Comparison of ENCODE assay signal across 17 mouse cellular contexts in the genomic region with DNA sequence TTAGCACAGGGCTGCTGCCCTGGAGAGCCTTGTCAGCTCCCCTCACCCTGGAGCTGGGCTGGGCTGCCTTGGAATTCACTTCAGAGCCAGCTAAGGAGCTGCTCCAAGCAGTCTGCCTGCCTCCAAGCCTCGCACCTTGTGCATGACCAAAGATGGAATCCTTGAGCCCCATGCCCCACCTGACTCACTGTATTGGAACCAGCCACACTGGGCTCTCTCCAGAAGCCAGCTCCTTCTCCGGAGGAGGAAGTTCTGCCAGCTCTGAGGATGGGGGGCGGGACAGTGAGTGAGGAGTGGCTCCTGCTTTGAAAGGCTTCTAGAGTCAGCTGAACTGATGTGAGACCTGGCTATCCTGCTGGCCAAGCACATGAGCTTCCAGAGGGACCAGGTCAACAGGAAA. TPM values are rescaled to one million over a fixed set of nuclear protein-coding genes. Genes with fewer than 3 reads are reported as not detected.
DNase-seq lines count a peak whose midpoint lies in the region; ATAC-seq and TF ChIP-seq lines count a peak whose summit lies in the region.
"Had no signal": no experiment of that assay in that cellular context is flagged by ENCODE, and none has a peak within 500 bp of the region (broad histone marks: within the 10 kb centered on the region; RNA-seq: fewer than 3 reads in every experiment).

No protein-coding gene starts in this region.

- H3K4me2 ChIP-seq in embryonic facial prominence, embryonic 15.5 days (replicated peaks) = no peak overlapping the region
- no peak overlapping the region for H3K4me2 ChIP-seq in forebrain, postnatal 0 days (ENCODE audit: low read depth)
- H3K4me2 ChIP-seq: midbrain, embryonic 12.5 days; neural tube, embryonic 13.5 days had no signal

- H3K9me3 ChIP-seq in embryonic facial prominence, embryonic 15.5 days (replicated peaks) = no peaks in the 10 kb centered on the region
- no peaks in the 10 kb centered on the region for H3K9me3 ChIP-seq in embryonic facial prominence, embryonic 10.5 days
- no peaks in the 10 kb centered on the region for H3K9me3 ChIP-seq in forebrain, postnatal 0 days (ENCODE audit: low read length)
- H3K9me3 ChIP-seq: midbrain, embryonic 12.5 days; neural tube, embryonic 13.5 days had no signal

- H3K9ac ChIP-seq in embryonic facial prominence, embryonic 15.5 days = no peak overlapping the region
- no peak overlapping the region for H3K9ac ChIP-seq in forebrain, postnatal 0 days
- H3K9ac ChIP-seq: midbrain, embryonic 12.5 days; neural tube, embryonic 13.5 days had no signal

- no peak overlapping the region for H3K4me3 ChIP-seq in embryonic facial prominence, embryonic 15.5 days (replicated peaks)
- no peak overlapping the region for H3K4me3 ChIP-seq in embryonic facial prominence, embryonic 10.5 days
- no peak overlapping the region for H3K4me3 ChIP-seq in testis, adult 2 months (ENCODE audit: control insufficient read depth, low read depth, low read length)
- H3K4me3 ChIP-seq in forebrain, postnatal 0 days (ENCODE audit: low read depth, low read length) = no peak overlapping the region
- H3K4me3 ChIP-seq: heart, adult 2 months; midbrain, embryonic 12.5 days; neural tube, embryonic 13.5 days had no signal

- H3K36me3 ChIP-seq in embryonic facial prominence, embryonic 15.5 days = no peaks in the 10 kb centered on the region
- H3K36me3 ChIP-seq in embryonic facial prominence, embryonic 10.5 days (replicated peaks) = peaks cover 29% of the 10 kb centered on the region
- no peaks in the 10 kb centered on the region for H3K36me3 ChIP-seq in testis, adult 2 months (ENCODE audit: control insufficient read depth, insufficient read depth, low read length)
- no peaks in the 10 kb centered on the region; the same call in 1 of the 2 replicates for H3K36me3 ChIP-seq in forebrain, postnatal 0 days (ENCODE audit: insufficient read depth)
- H3K36me3 ChIP-seq: neural tube, embryonic 13.5 days had no signal

- H3K4me1 ChIP-seq in embryonic facial prominence, embryonic 15.5 days = peaks cover 17% of the 10 kb centered on the region
- H3K4me1 ChIP-seq in embryonic facial prominence, embryonic 10.5 days = peaks cover 27% of the 10 kb centered on the region
- H3K4me1 ChIP-seq in testis, adult 2 months (ENCODE audit: control insufficient read depth, insufficient read depth, low read length) = peaks cover 14% of the 10 kb centered on the region
- peaks cover 10% of the 10 kb centered on the region for H3K4me1 ChIP-seq in forebrain, postnatal 0 days (ENCODE audit: insufficient read depth)

- H3K27me3 ChIP-seq in embryonic facial prominence, embryonic 15.5 days = no peaks in the 10 kb centered on the region
- H3K27me3 ChIP-seq in embryonic facial prominence, embryonic 10.5 days (replicated peaks; ENCODE audit: low read depth, poor library complexity, severe bottlenecking) = no peaks in the 10 kb centered on the region
- H3K27me3 ChIP-seq in testis, adult 2 months (ENCODE audit: control insufficient read depth, insufficient read depth, low read length) = no peaks in the 10 kb centered on the region
- H3K27me3 ChIP-seq in forebrain, postnatal 0 days (ENCODE audit: insufficient read depth, low read length) = no peaks in the 10 kb centered on the region
- H3K27me3 ChIP-seq: midbrain, embryonic 12.5 days; neural tube, embryonic 13.5 days; Patski had no signal

- DNase-seq in embryonic facial prominence, embryonic 10.5 days (ENCODE audit: low spot score) = no peak
- no peak for DNase-seq in testis, postnatal 14 days (ENCODE audit: low spot score)
- peak; percentile 75 for DNase-seq in lung, postnatal 10 days
- no peak for DNase-seq in forebrain, postnatal 0 days
- DNase-seq in kidney, adult 9 months = no peak
- no peak for DNase-seq in adrenal gland, adult 8-10 months
- DNase-seq: cerebellum, postnatal 36 days; layer of hippocampus, adult 9-11 months; right cerebral cortex, postnatal 25 days; thymus, adult 2 months had no signal

- no peak for TF ChIP-seq CTCF in testis, adult 2 months (IDR thresholded peaks at IDR 0.05; ENCODE audit: control insufficient read depth, insufficient read depth, insufficient replicate concordance, low read depth, low read length)
- TF ChIP-seq CTCF in forebrain, postnatal 0 days (IDR thresholded peaks at IDR 0.05; ENCODE audit: low read depth) = no peak

- 0 out of 2 replicates have a peak, but pooled peaks have one; percentile 11 for ATAC-seq in embryonic facial prominence, embryonic 15.5 days (ENCODE audit: insufficient number of reproducible peaks, low FRiP score, low TSS enrichment, low read depth)
- ATAC-seq in forebrain, postnatal 0 days = no peak
- ATAC-seq: Patski had no signal

- H3K27ac ChIP-seq in embryonic facial prominence, embryonic 15.5 days (replicated peaks) = no peak overlapping the region
- no peak overlapping the region for H3K27ac ChIP-seq in embryonic facial prominence, embryonic 10.5 days (replicated peaks)
- peak overlapping the region; percentile 43 for H3K27ac ChIP-seq in testis, adult 2 months (ENCODE audit: control insufficient read depth, insufficient read depth, low read depth, low read length)
- H3K27ac ChIP-seq in forebrain, postnatal 0 days (ENCODE audit: low read depth, low read length) = no peak overlapping the region
- H3K27ac ChIP-seq: heart, adult 2 months; midbrain, embryonic 12.5 days; neural tube, embryonic 13.5 days had no signal

- TF ChIP-seq POLR2A in testis, adult 2 months (IDR thresholded peaks at IDR 0.05; ENCODE audit: control insufficient read depth, low read depth, low read length) = no peak

- 84% methylated on average over 3 of the region's 3 CpGs for WGBS in embryonic facial prominence, embryonic 15.5 days
- 87% methylated on average over 3 of the region's 3 CpGs for WGBS in embryonic facial prominence, embryonic 10.5 days
- WGBS in forebrain, postnatal 0 days = 85% methylated on average over 3 of the region's 3 CpGs

RNA-seq across cellular contexts. Expression of gene Manbal, which starts 6.3 kb away (rescaled TPM):
- 89.8 and 92.3 TPM in 2 replicates for polyA plus RNA-seq in embryonic facial prominence, embryonic 15.5 days (2015; fragmentation: Nextera tagmentation; extraction: Ambion mirVana)
- 61.1 and 66.5 TPM in 2 replicates for polyA plus RNA-seq in embryonic facial prominence, embryonic 10.5 days (2016; fragmentation: Nextera tagmentation; extraction: Ambion mirVana)
- polyA plus RNA-seq in testis, adult 2 months (2012; rRNA removed) = 22.5 and 25.7 TPM in 2 replicates
- 69.9 and 73.6 TPM in 2 replicates for total RNA-seq in forebrain, postnatal 0 days (2014; rRNA removed)
- 139 TPM in 2 replicates for polyA plus RNA-seq in forebrain, postnatal 0 days (2015; fragmentation: Nextera tagmentation; extraction: Ambion mirVana)
- total RNA-seq in adrenal gland, adult 8-10 months (2022) = 10 to 100 TPM; 36.3 to 40.3 (median 36.5) TPM

RNA-seq across cellular contexts. Expression of gene Ghrh, which starts 26.4 kb away (rescaled TPM):
- polyA plus RNA-seq in embryonic facial prominence, embryonic 15.5 days (2015; fragmentation: Nextera tagmentation; extraction: Ambion mirVana) = not detected in 2 replicates
- 0.34 and 1.3 TPM in 2 replicates for polyA plus RNA-seq in embryonic facial prominence, embryonic 10.5 days (2016; fragmentation: Nextera tagmentation; extraction: Ambion mirVana)
- 0.89 and 1.5 TPM in 2 replicates for polyA plus RNA-seq in testis, adult 2 months (2012; rRNA removed)
- 1.5 and 1.7 TPM in 2 replicates for total RNA-seq in forebrain, postnatal 0 days (2014; rRNA removed)
- polyA plus RNA-seq in forebrain, postnatal 0 days (2015; fragmentation: Nextera tagmentation; extraction: Ambion mirVana) = 0.74 and 2.8 TPM in 2 replicates
- not detected for total RNA-seq in adrenal gland, adult 8-10 months (2022)
- total RNA-seq: heart, adult 2 months; liver, adult 2 months had no signal
- polyA plus RNA-seq: heart, adult 2 months; liver, adult 2 months; Patski had no signal

RNA-seq across cellular contexts. Expression of gene Src, which starts 44.6 kb away (rescaled TPM):
- polyA plus RNA-seq in embryonic facial prominence, embryonic 15.5 days (2015; fragmentation: Nextera tagmentation; extraction: Ambion mirVana) = 20.7 and 21.3 TPM in 2 replicates
- 22.1 and 23.1 TPM in 2 replicates for polyA plus RNA-seq in embryonic facial prominence, embryonic 10.5 days (2016; fragmentation: Nextera tagmentation; extraction: Ambion mirVana)
- 8.7 and 9.3 TPM in 2 replicates for polyA plus RNA-seq in testis, adult 2 months (2012; rRNA removed)
- 96.0 and 124 TPM in 2 replicates for total RNA-seq in forebrain, postnatal 0 days (2014; rRNA removed)
- polyA plus RNA-seq in forebrain, postnatal 0 days (2015; fragmentation: Nextera tagmentation; extraction: Ambion mirVana) = 22.8 and 29.1 TPM in 2 replicates
- total RNA-seq in adrenal gland, adult 8-10 months (2022) = 10 to 100 TPM; 18.3 to 32.9 (median 24.8) TPM
